Mouse (Mus musculus) small intestine, adult 2 months (tissue): Measurements from ENCODE around the gene Plekhm2. TPM values are rescaled to one million over a fixed set of nuclear protein-coding genes. Genes with fewer than 3 reads are reported as not detected.

Source experiments
- H3K27ac ChIP-seq: fragments of 200-500 bp; 2 replicates; pipeline ENCODE4 v1.5.1; 2012; ENCODE audit warnings: low read depth, low read length, control low read depth, inconsistent platforms; ENCODE audit not compliant: insufficient read depth
- H3K27me3 ChIP-seq: fragments of 200-500 bp; 2 replicates; pipeline ENCODE4 v1.6.1; 2012; ENCODE audit warnings: mild to moderate bottlenecking, moderate library complexity, low read length, inconsistent platforms; ENCODE audit not compliant: control insufficient read depth, insufficient read depth
- H3K36me3 ChIP-seq: fragments of 200-500 bp; 2 replicates; pipeline ENCODE4 v1.6.1; 2012; ENCODE audit warnings: mild to moderate bottlenecking, low read length, control low read depth, inconsistent platforms; ENCODE audit not compliant: control insufficient read depth, insufficient read depth
- H3K4me1 ChIP-seq: fragments of 200-500 bp; 2 replicates; pipeline ENCODE4 v1.6.1; 2012; ENCODE audit warnings: low read length, inconsistent platforms, mixed read lengths; ENCODE audit not compliant: control insufficient read depth, insufficient read depth, insufficient read length
- H3K4me3 ChIP-seq: fragments of 200-500 bp; 2 replicates; pipeline ENCODE4 v1.5.1; 2012; ENCODE audit warnings: low read depth, mild to moderate bottlenecking, control low read depth, inconsistent platforms, low read length, moderate library complexity
- CTCF ChIP-seq: fragments of 200-500 bp; IDR thresholded peaks from 2 replicates; pipeline ENCODE4 v1.5.1; 2012; ENCODE audit warnings: low read depth, mild to moderate bottlenecking, control low read depth, inconsistent platforms, low read length, moderate library complexity, mixed read lengths; ENCODE audit not compliant: insufficient replicate concordance, insufficient read length; ENCODE audit errors: extremely low read depth
- POLR2A ChIP-seq: fragments of 200-500 bp; IDR thresholded peaks from 2 replicates; pipeline ENCODE4 v1.6.1; 2012; ENCODE audit warnings: low read depth, mild to moderate bottlenecking, control low read depth, inconsistent platforms, low read length, moderate library complexity
- WGBS: fragments of 180-500 bp; shearing (Covaris S2); methylation state at CpG from one replicate; pipeline ENCODE4 v1.1.7; 2018; 5-methylcytosine and 5-hydroxymethylcytosine counted together
- polyA plus RNA-seq: library from polyadenylated mRNA; depleted of rRNA; stranded (reverse); fragments of >200 nt; gene quantifications from 2 replicates; pipeline ENCODE4 v1.2.3, GENCODE M21; 2012

Plekhm2 gene
- polyA plus RNA-seq, 1 experiment = 17.0 TPM

- Histone ChIP-seq H3K4me3 (no peak overlapping the region), H3K27ac (no peak overlapping the region), H3K4me1 (no peaks in the 10 kb centered on the region), H3K27me3 (no peaks in the 10 kb centered on the region), H3K36me3 (peaks cover 5% of the 10 kb centered on the region; the same call in 1 of the 2 replicates)
- WGBS = 88% methylated on average over 6 of the region's 6 CpGs
- TF ChIP-seq CTCF (no peak), POLR2A (no peak)
Measured at GRCm38 (mm10) chr4:141654509-141654908, 10.2 kb downstream of the Plekhm2 start.

- Histone ChIP-seq H3K27me3 (no peaks in the 10 kb centered on the region), H3K36me3 (peaks cover 4% of the 10 kb centered on the region; the same call in 1 of the 2 replicates), H3K4me1 (no peaks in the 10 kb centered on the region), H3K27ac (no peak overlapping the region), H3K4me3 (no peak overlapping the region)
- TF ChIP-seq POLR2A (no peak), CTCF (no peak)
- 95% methylated on average over 13 of the region's 13 CpGs for WGBS
Measured at GRCm38 (mm10) chr4:141653813-141654212, 10.9 kb downstream of the Plekhm2 start.

- no peaks in the 10 kb centered on the region for H3K27me3 ChIP-seq
- peaks cover 4% of the 10 kb centered on the region; the same call in 1 of the 2 replicates for H3K36me3 ChIP-seq
- no peaks in the 10 kb centered on the region for H3K4me1 ChIP-seq
- no peak overlapping the region for H3K27ac ChIP-seq
- TF ChIP-seq POLR2A = no peak
- TF ChIP-seq CTCF = no peak
- no peak overlapping the region for H3K4me3 ChIP-seq
- 87% methylated on average over 8 of the region's 8 CpGs for WGBS
Measured at GRCm38 (mm10) chr4:141653044-141653443, 11.7 kb downstream of the Plekhm2 start.

GRCm38 (mm10) chr4:141651944-141652343 lies 12.8 kb downstream of the Plekhm2 start:
- 92% methylated on average over 10 of the region's 10 CpGs for WGBS
- peaks cover 4% of the 10 kb centered on the region; the same call in 1 of the 2 replicates for H3K36me3 ChIP-seq
- TF ChIP-seq POLR2A = no peak
- no peak for TF ChIP-seq CTCF
- no peak overlapping the region for H3K27ac ChIP-seq
- H3K4me1 ChIP-seq = no peaks in the 10 kb centered on the region
- H3K27me3 ChIP-seq = no peaks in the 10 kb centered on the region
- H3K4me3 ChIP-seq = no peak overlapping the region

DNA sequence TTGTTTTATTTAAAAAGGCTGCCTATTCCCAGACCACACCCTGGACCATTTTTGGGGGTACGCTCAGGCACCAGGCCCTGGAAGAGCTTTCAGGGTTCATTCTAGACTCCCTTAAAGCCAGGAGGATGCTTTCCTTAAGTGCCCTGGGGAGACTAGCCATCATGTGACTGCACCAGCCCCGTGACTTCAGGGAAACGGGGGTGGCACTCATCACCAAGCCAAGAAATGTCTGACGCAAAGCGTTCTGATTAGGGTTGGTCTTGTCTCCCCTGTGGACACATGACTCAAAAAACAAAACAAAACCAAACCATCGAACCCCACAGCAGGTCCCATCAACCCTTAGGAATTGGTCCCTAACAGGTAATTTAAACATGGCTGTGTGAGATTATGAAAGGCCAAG lies 13.4 kb downstream of the Plekhm2 start:
- Histone ChIP-seq H3K27me3 (no peaks in the 10 kb centered on the region), H3K27ac (no peak overlapping the region), H3K36me3 (peaks cover 4% of the 10 kb centered on the region; the same call in 1 of the 2 replicates), H3K4me1 (no peaks in the 10 kb centered on the region), H3K4me3 (no peak overlapping the region)
- TF ChIP-seq POLR2A = no peak
- no peak for TF ChIP-seq CTCF
- 90% methylated on average over 6 of the region's 6 CpGs for WGBS

DNA sequence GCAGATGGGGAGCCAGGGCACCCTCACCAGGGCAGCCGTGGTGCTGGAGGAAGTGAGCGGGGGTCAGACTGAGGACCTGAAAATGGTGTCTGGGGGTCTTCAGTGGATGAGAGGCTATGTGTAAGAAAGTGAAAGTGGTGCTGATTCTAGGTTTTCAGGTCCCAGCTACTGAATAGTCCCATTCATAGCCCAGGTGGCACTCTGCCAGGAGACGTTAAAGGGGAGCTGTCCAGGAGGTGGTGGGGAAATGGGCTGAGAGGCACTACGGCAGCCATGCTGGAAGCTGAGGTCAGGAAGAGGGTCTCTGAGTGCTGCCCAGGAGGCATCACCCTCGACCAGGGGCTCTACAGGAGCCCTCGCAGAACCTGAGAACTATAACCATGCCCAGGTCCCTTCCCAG lies 15.5 kb downstream of the Plekhm2 start:
- peaks cover 4% of the 10 kb centered on the region; the same call in 1 of the 2 replicates for H3K36me3 ChIP-seq
- no peaks in the 10 kb centered on the region for H3K4me1 ChIP-seq
- WGBS = 54% methylated on average over 6 of the region's 6 CpGs
- H3K4me3 ChIP-seq = no peak overlapping the region
- TF ChIP-seq CTCF (no peak), POLR2A (no peak)
- no peaks in the 10 kb centered on the region for H3K27me3 ChIP-seq
- no peak overlapping the region for H3K27ac ChIP-seq

DNA sequence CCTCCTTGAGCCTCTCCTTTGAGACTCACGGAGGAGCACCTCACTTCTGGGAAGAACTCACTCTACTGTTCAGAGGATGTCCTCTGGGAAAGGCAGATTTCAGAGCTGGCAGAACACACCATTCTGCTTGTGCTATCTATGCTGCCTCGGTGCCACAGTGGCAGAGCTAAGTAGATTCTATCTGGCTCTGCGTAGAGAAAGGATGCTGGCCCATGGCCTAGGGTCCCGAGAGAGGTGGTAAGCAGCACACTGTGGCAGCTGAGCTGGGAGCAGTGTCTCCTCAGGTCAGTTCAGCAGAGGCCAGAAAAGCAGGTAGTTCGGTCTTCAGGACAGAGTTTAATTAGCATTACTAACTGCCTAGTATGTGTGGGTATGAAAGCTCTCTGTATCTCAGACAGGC lies 16.4 kb downstream of the Plekhm2 start:
- 92% methylated on average over 5 of the region's 5 CpGs for WGBS
- no peak for TF ChIP-seq POLR2A
- no peak for TF ChIP-seq CTCF
- peaks cover 4% of the 10 kb centered on the region; the same call in 1 of the 2 replicates for H3K36me3 ChIP-seq

DNA sequence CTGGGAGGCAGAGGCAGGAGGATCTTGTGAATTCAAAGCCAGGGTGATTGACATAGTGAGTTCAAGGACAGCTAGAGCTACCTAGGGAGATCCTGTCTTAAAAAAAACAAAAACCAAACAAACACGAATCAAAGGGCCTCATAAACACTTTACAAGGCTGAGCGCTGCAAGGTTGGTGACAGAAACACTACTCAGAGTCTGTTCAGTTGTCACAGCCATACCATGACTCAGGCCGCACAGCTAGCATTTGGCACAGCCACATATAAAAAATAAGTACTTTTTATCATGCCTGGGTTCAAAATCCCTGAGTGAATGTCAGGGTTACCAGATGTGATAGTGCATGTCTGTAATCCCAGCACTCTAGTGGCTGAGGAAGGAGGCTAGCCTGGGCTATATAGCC lies 17.5 kb downstream of the Plekhm2 start:
- H3K4me3 ChIP-seq = no peak overlapping the region
- 89% methylated on average over 3 of the region's 3 CpGs for WGBS

More for the DNA sequence above, 16.4 kb downstream of the Plekhm2 start:
- no peak overlapping the region for H3K4me3 ChIP-seq
- H3K4me1 ChIP-seq = no peaks in the 10 kb centered on the region
- no peaks in the 10 kb centered on the region for H3K27me3 ChIP-seq
- H3K27ac ChIP-seq = no peak overlapping the region

More for the DNA sequence above, 17.5 kb downstream of the Plekhm2 start:
- H3K4me1 ChIP-seq = peaks cover 5% of the 10 kb centered on the region
- no peaks in the 10 kb centered on the region for H3K27me3 ChIP-seq
- no peak for TF ChIP-seq POLR2A
- no peak for TF ChIP-seq CTCF
- no peak overlapping the region for H3K27ac ChIP-seq
- peaks cover 4% of the 10 kb centered on the region; the same call in 1 of the 2 replicates for H3K36me3 ChIP-seq
